Mouse (Mus musculus): ENCODE data around the gene Exoc3.

GRCm38 (mm10) chr13:74167492-74167891 is 41.0 kb downstream of the Exoc3 start:
- no peak for TF ChIP-seq POLR2A (IDR thresholded peaks at IDR 0.05; ENCODE audit: insufficient read length, low read depth)
- TF ChIP-seq USF1 (IDR thresholded peaks at IDR 0.05; ENCODE audit: low read depth): no peak
- TF ChIP-seq MYOG (IDR thresholded peaks at IDR 0.05; ENCODE audit: control insufficient read depth in 1 of 3, insufficient read depth in 1 of 3, insufficient read length in 2 of 3, low read depth in 2 of 3): no peak
- no peak for TF ChIP-seq TCF12 (IDR thresholded peaks at IDR 0.05; ENCODE audit: insufficient read depth, poor library complexity, severe bottlenecking)
- no peak for TF ChIP-seq CEBPB (IDR thresholded peaks at IDR 0.05; ENCODE audit: insufficient read depth, poor library complexity, severe bottlenecking)

Measured in myocyte (in vitro differentiated cells).